Mouse (Mus musculus) embryonic facial prominence, embryonic 12.5 days (tissue): ENCODE results near the gene Ifrd2. TPM values are rescaled to one million over a fixed set of nuclear protein-coding genes. Genes with fewer than 3 reads are reported as not detected.
"Not testable (repeated sequence)": the region's sequence is repeated elsewhere in the genome, so short reads cannot be mapped to it uniquely, and the experiment has no call there.

Experiments used
- ATAC-seq: fragments of 200-750 bp; cut with Nextera tagmentation; 2 replicates; pipeline ENCODE4 v1.8.0; 2017; ENCODE audit not compliant: insufficient number of reproducible peaks, insufficient read depth, low FRiP score, low TSS enrichment
- H3K27ac ChIP-seq: fragments of 300-500 bp; sonication (generic); 2 replicates; pipeline ENCODE4 v1.5.1; 2016; ENCODE audit warnings: mild to moderate bottlenecking
- H3K27me3 ChIP-seq: fragments of 300-500 bp; sonication (generic); 2 replicates; pipeline ENCODE4 v1.6.1; 2016; ENCODE audit warnings: mild to moderate bottlenecking, moderate library complexity
- H3K36me3 ChIP-seq: fragments of 300-500 bp; sonication (generic); 2 replicates; pipeline ENCODE4 v1.6.1; 2016; ENCODE audit warnings: mild to moderate bottlenecking
- H3K4me1 ChIP-seq: fragments of 300-500 bp; sonication (generic); 2 replicates; pipeline ENCODE4 v1.6.1; 2016
- H3K4me2 ChIP-seq: fragments of 300-500 bp; sonication (generic); replicated peaks from 2 replicates; pipeline ENCODE4 v1.6.1; 2016; ENCODE audit warnings: mild to moderate bottlenecking, moderate library complexity
- H3K4me3 ChIP-seq: fragments of 300-500 bp; sonication (generic); 2 replicates; pipeline ENCODE4 v1.5.1; 2016; ENCODE audit warnings: mild to moderate bottlenecking
- H3K9ac ChIP-seq: fragments of 300-500 bp; sonication (generic); 2 replicates; pipeline ENCODE4 v1.6.1; 2016; ENCODE audit warnings: mild to moderate bottlenecking, moderate library complexity
- H3K9me3 ChIP-seq: fragments of 300-500 bp; sonication (generic); 2 replicates; pipeline ENCODE4 v1.6.1; 2016; ENCODE audit warnings: mild to moderate bottlenecking, moderate library complexity
- WGBS: fragments of 180-500 bp; shearing (Covaris S2); methylation state at CpG from one replicate; pipeline ENCODE4 v1.1.7; 2016; 5-methylcytosine and 5-hydroxymethylcytosine counted together
- polyA plus RNA-seq: library from polyadenylated mRNA; unstranded; fragments of >200 nt; fragmentation: Nextera tagmentation; extraction: Ambion mirVana; gene quantifications from 2 replicates; pipeline ENCODE4 v1.2.1, GENCODE M21; 2016

Gene Ifrd2
- polyA plus RNA-seq, 1 experiment from 2014 or later = 36.9 TPM

- H3K4me1 ChIP-seq = peaks cover 42% of the 10 kb centered on the region
- H3K36me3 ChIP-seq = peaks cover 38% of the 10 kb centered on the region
- H3K27ac ChIP-seq = peak within 1 kb of the TSS; percentile 88
- peak within 1 kb of the TSS; percentile 89 for H3K4me3 ChIP-seq
- H3K4me2 ChIP-seq = peak within 1 kb of the TSS; percentile 86
- WGBS = 7% methylated on average over 18 of the region's 18 CpGs
- ATAC-seq = no peak
- H3K9ac ChIP-seq = peak within 1 kb of the TSS; percentile 84
- H3K9me3 ChIP-seq = no peaks in the 10 kb centered on the region
- no peaks in the 10 kb centered on the region for H3K27me3 ChIP-seq
Observed at GRCm38 (mm10) chr9:107567702-107568319, 19.6 kb upstream of the Ifrd2 start, which contains the start of gene Hyal2. TSS of gene Hyal2 (plus strand) at chr9:107567945.

DNA sequence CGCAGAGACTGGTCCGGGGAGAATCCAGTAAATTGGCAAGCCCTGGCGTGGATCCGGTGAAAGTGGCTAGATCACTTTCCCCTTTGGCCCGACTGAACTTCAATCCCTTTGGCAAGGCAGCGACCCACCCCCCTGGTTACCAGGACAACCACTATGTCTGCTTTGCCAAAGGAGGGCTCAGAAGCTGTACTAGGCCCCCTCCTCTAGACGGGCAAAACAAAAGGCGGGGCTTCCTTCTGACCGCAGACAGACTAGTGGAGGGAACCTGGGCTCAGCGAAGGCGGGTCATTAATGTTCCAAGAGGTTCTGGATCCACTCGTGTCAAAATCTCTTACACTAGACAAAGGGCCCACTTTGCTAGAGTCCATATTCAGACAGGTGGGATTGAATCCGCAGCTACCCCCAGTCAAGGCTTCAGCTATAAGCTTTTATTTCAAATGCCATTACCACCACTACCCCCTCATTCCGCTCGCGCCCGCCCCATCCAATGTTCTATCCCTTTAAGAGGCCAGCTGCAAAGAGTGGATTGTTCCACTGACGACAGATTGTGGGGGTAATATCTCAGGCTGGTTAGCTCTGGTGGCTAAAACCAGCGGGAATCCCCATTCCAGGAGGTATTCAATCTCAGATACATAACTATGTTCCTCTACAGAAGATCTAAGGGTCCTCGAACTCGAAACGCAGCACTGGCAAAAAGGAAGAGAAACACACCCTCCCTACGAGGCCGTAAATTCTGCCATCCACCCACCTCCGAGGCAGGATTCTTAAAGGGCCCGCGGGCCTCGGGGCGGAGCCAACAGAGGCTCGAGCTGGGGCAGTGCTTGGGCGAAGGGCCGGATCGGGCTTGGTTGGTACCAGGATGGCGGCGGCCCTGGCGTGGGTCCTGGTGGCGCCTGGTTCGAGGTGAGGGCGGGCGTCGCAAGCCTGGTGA, 18.8 kb upstream of the Ifrd2 start:
- Histone ChIP-seq H3K9ac (peak overlapping the region; percentile 84), H3K9me3 (no peaks in the 10 kb centered on the region), H3K27ac (peak overlapping the region; percentile 88), H3K27me3 (no peaks in the 10 kb centered on the region), H3K36me3 (peaks cover 46% of the 10 kb centered on the region), H3K4me1 (peaks cover 40% of the 10 kb centered on the region), H3K4me3 (peak overlapping the region; percentile 89), H3K4me2 (peak overlapping the region; percentile 86)
- ATAC-seq = peak; percentile 83
- WGBS = under 1% methylated on average over 41 of the region's 41 CpGs

- peak overlapping the region; percentile 84 for H3K9ac ChIP-seq
- peaks cover 33% of the 10 kb centered on the region for H3K4me1 ChIP-seq
- no peaks in the 10 kb centered on the region for H3K27me3 ChIP-seq
- peak overlapping the region; percentile 89 for H3K4me3 ChIP-seq
- peak; percentile 1; the same call in 1 of the 2 replicates for ATAC-seq
- H3K27ac ChIP-seq = peak overlapping the region; percentile 88
- peaks cover 50% of the 10 kb centered on the region for H3K36me3 ChIP-seq
- 0% methylated on average over 23 of the region's 23 CpGs for WGBS
- peak overlapping the region; percentile 86 for H3K4me2 ChIP-seq
- H3K9me3 ChIP-seq = no peaks in the 10 kb centered on the region
Observed at GRCm38 (mm10) chr9:107569270-107569669, 18.2 kb upstream of the Ifrd2 start.

GRCm38 (mm10) chr9:107570016-107570415, 17.4 kb upstream of the Ifrd2 start:
- H3K4me3 ChIP-seq = peak overlapping the region; percentile 89
- no peaks in the 10 kb centered on the region for H3K27me3 ChIP-seq
- H3K4me2 ChIP-seq = peak overlapping the region; percentile 86
- H3K9ac ChIP-seq = peak overlapping the region; percentile 84
- H3K9me3 ChIP-seq = no peaks in the 10 kb centered on the region
- H3K36me3 ChIP-seq = peaks cover 53% of the 10 kb centered on the region
- H3K4me1 ChIP-seq = peaks cover 32% of the 10 kb centered on the region
- 47% methylated on average over 13 of the region's 13 CpGs for WGBS
- peak overlapping the region; percentile 88 for H3K27ac ChIP-seq
- no peak for ATAC-seq

DNA sequence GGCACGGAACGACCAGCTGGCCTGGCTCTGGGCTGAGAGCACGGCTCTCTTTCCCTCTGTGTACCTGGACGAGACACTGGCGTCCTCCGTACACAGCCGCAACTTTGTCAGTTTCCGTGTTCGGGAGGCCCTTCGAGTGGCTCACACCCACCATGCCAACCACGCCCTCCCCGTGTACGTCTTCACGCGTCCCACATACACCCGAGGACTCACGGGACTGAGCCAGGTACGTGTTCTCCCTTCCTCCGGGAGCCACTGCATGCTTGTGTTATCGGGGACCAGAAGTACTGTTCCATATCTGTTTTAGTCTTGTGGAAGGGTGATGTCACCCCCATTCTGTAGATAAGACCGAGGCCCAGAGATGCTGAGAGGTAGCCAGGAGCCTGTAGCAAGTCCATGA, 16.6 kb upstream of the Ifrd2 start:
- Histone ChIP-seq H3K4me1 (peaks cover 32% of the 10 kb centered on the region), H3K27ac (no peak overlapping the region), H3K4me3 (peak overlapping the region; percentile 89), H3K27me3 (no peaks in the 10 kb centered on the region), H3K36me3 (peaks cover 47% of the 10 kb centered on the region), H3K9ac (peak overlapping the region; percentile 84), H3K9me3 (no peaks in the 10 kb centered on the region), H3K4me2 (peak overlapping the region; percentile 86)
- no peak for ATAC-seq
- WGBS = 92% methylated on average over 21 of the region's 21 CpGs

- Histone ChIP-seq H3K36me3 (peaks cover 44% of the 10 kb centered on the region), H3K27me3 (no peaks in the 10 kb centered on the region), H3K9me3 (no peaks in the 10 kb centered on the region), H3K4me3 (no peak overlapping the region), H3K27ac (no peak overlapping the region), H3K4me2 (peak overlapping the region; percentile 86), H3K4me1 (peaks cover 40% of the 10 kb centered on the region), H3K9ac (peak overlapping the region; percentile 84; the same call in 1 of the 2 replicates)
- WGBS = 95% methylated on average over 22 of the region's 22 CpGs
- ATAC-seq = no peak
Observed at GRCm38 (mm10) chr9:107571534-107572326, 15.7 kb upstream of the Ifrd2 start.

DNA sequence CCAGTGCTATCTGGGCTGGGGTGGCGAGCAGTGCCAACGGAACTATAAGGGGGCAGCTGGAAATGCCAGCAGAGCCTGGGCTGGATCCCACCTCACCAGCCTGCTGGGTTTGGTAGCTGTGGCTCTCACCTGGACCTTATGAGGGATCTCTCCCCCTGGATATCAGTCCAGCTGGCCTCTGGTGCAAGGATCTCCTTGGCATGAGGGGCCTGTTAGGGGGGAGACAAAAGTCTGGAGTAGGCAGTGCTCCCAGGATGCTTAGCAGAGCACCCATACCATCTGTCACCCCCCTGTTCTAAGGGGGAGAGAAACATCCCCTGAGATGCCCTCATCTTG, 15.1 kb upstream of the Ifrd2 start:
- ATAC-seq = no peak
- Histone ChIP-seq H3K27ac (no peak overlapping the region), H3K4me2 (no peak overlapping the region), H3K4me1 (peaks cover 40% of the 10 kb centered on the region), H3K9me3 (no peaks in the 10 kb centered on the region), H3K4me3 (no peak overlapping the region), H3K9ac (no peak overlapping the region), H3K36me3 (peaks cover 44% of the 10 kb centered on the region), H3K27me3 (no peaks in the 10 kb centered on the region)
- WGBS = 97% methylated on average over 2 of the region's 2 CpGs

- ATAC-seq = not testable (repeated sequence)
- peaks cover 41% of the 10 kb centered on the region for H3K4me1 ChIP-seq
Observed at GRCm38 (mm10) chr9:107573774-107574173, 13.7 kb upstream of the Ifrd2 start.

GRCm38 (mm10) chr9:107575579-107576356, 11.7 kb upstream of the Ifrd2 start:
- Histone ChIP-seq H3K4me2 (peak overlapping the region; percentile 57; the same call in 1 of the 2 replicates), H3K27ac (peak overlapping the region; percentile 75), H3K9me3 (no peaks in the 10 kb centered on the region), H3K9ac (no peak overlapping the region), H3K27me3 (no peaks in the 10 kb centered on the region), H3K4me3 (no peak overlapping the region), H3K36me3 (peaks cover 38% of the 10 kb centered on the region), H3K4me1 (peaks cover 40% of the 10 kb centered on the region)
- WGBS = 76% methylated on average over 14 of the region's 14 CpGs
- ATAC-seq = no peak

More at GRCm38 (mm10) chr9:107573774-107574173, 13.7 kb upstream of the Ifrd2 start:
- not testable (repeated sequence) for H3K9me3 ChIP-seq, H3K27me3 ChIP-seq, H3K4me2 ChIP-seq, H3K9ac ChIP-seq, H3K4me3 ChIP-seq, H3K27ac ChIP-seq
- WGBS = 87% methylated on average over 6 of the region's 6 CpGs
- H3K36me3 ChIP-seq = peaks cover 44% of the 10 kb centered on the region

DNA sequence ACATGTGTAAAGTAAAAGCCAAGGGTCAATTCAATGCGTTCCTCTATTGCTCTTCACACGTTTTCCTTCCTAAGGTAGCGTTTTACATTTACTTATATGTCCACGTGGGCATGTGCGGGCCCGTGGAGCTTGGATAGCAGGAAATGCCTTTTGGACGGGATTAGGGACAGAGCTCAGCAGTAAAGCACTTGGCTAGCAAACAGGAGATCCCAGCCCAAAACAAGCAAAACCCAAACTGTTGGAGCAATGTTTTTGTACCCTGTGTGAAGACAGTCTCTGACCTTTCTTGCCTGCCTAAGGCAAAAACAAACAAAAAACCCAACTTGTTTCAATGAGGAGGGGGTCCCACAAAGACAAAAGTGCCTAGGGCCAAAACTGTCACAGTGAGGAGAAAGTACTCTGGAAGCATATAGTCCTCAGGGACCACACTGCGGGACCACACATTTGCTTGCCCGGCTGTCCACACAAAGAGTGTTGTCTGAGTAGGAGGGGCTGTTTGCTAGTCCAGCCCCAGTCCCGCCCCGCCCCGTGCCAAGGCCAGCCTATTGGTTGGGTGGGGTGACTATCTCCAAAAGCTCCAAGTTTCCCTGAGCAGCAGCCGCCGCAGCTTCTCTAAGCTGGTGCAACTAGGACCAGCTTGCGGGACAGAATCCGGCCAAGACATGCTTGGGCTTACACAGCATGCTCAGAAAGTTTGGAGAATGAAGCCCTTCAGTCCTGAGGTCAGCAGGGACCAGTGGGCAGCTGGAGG, 10.9 kb upstream of the Ifrd2 start, which contains the start of gene Hyal1:
Gene Hyal1 (plus strand): TSS at position 571 of the 751 bp plus-strand sequence.
- peak; percentile 47 for ATAC-seq
- 18% methylated on average over 16 of the region's 16 CpGs for WGBS

More for the DNA sequence above, 10.9 kb upstream of the Ifrd2 start, which contains the start of gene Hyal1:
- Histone ChIP-seq H3K4me2 (peak within 1 kb of the TSS; percentile 57), H3K4me3 (peak within 1 kb of the TSS; percentile 38), H3K27me3 (no peaks in the 10 kb centered on the region), H3K36me3 (peaks cover 30% of the 10 kb centered on the region), H3K9ac (peak within 1 kb of the TSS; percentile 57), H3K4me1 (peaks cover 36% of the 10 kb centered on the region), H3K9me3 (no peaks in the 10 kb centered on the region), H3K27ac (peak within 1 kb of the TSS; percentile 75)
